In genomic region chr6:49264446-49264845, GRCm38 (mm10) we compare ENCODE assay signal across 9 mouse cellular contexts. TPM values are rescaled to one million over a fixed set of nuclear protein-coding genes. Genes with fewer than 3 reads are reported as not detected.
DNase-seq lines count a peak whose midpoint lies in the region; ATAC-seq and TF ChIP-seq lines count a peak whose summit lies in the region.
"Not testable (repeated sequence)": the region's sequence is repeated elsewhere in the genome, so short reads cannot be mapped to it uniquely, and the experiment has no call there.
"Had no signal": no experiment of that assay in that cellular context is flagged by ENCODE, and none has a peak within 500 bp of the region (broad histone marks: within the 10 kb centered on the region; RNA-seq: fewer than 3 reads in every experiment).

No protein-coding gene starts in this region.

- WGBS in cerebellum, adult 2 months = 87% methylated on average over 7 of the region's 7 CpGs
- WGBS in heart, embryonic 10.5 days = 84% methylated on average over 7 of the region's 7 CpGs
- WGBS in hindbrain, embryonic 13.5 days = 88% methylated on average over 7 of the region's 7 CpGs
- 88% methylated on average over 7 of the region's 7 CpGs for WGBS in limb, embryonic 10.5 days
- 70% methylated on average over 7 of the region's 7 CpGs for WGBS in liver, postnatal 0 days (ENCODE audit: insufficient replicate concordance)
- WGBS in midbrain, postnatal 0 days = 82% methylated on average over 7 of the region's 7 CpGs

- H3K27ac ChIP-seq in cerebellum, adult 2 months (ENCODE audit: insufficient read depth, low read length); liver, postnatal 0 days (ENCODE audit: low read depth); midbrain, postnatal 0 days (ENCODE audit: low read depth, low read length): not testable (repeated sequence)
- peak overlapping the region; percentile 95 for H3K27ac ChIP-seq in heart, embryonic 10.5 days
- peak overlapping the region; percentile 99; the same call in 1 of the 2 replicates for H3K27ac ChIP-seq in hindbrain, embryonic 13.5 days
- peak overlapping the region; percentile 98 for H3K27ac ChIP-seq in limb, embryonic 10.5 days

- not testable (repeated sequence) for H3K9me3 ChIP-seq in erythroblast, embryonic 14.5 days (ENCODE audit: control insufficient read depth, low read length); heart, embryonic 10.5 days; hindbrain, embryonic 13.5 days; limb, embryonic 10.5 days (replicated peaks); liver, postnatal 0 days (ENCODE audit: low read length); midbrain, postnatal 0 days (ENCODE audit: low read length)

- ATAC-seq in hindbrain, embryonic 13.5 days (ENCODE audit: low FRiP score); liver, postnatal 0 days; midbrain, postnatal 0 days (ENCODE audit: low FRiP score): not testable (repeated sequence)

- H3K4me2 ChIP-seq in hindbrain, embryonic 13.5 days = peak overlapping the region; percentile 45
- peak overlapping the region; percentile 75 for H3K4me2 ChIP-seq in liver, postnatal 0 days (ENCODE audit: low read depth, low read length)
- peak overlapping the region; percentile 73; the same call in 1 of the 2 replicates for H3K4me2 ChIP-seq in midbrain, postnatal 0 days (ENCODE audit: low read depth, low read length, poor library complexity, severe bottlenecking)

- TF ChIP-seq CTCF in cerebellum, adult 2 months (IDR thresholded peaks at IDR 0.05; ENCODE audit: borderline replicate concordance, insufficient read depth, low read depth, low read length); liver, postnatal 0 days (IDR thresholded peaks at IDR 0.05; ENCODE audit: low read depth); midbrain, postnatal 0 days (IDR thresholded peaks at IDR 0.05): not testable (repeated sequence)

- not testable (repeated sequence) for TF ChIP-seq EP300 in liver, postnatal 0 days (IDR thresholded peaks at IDR 0.05; ENCODE audit: low read depth)

- peak; percentile 19 to 29 for DNase-seq in cerebellum, adult 2 months
- DNase-seq in heart, embryonic 10.5 days (ENCODE audit: low spot score); limb, embryonic 10.5 days (ENCODE audit: low spot score); liver, postnatal 0 days; midbrain, postnatal 0 days (ENCODE audit: low spot score): not testable (repeated sequence)

- not testable (repeated sequence) for H3K4me3 ChIP-seq in cerebellum, adult 2 months (replicated peaks; ENCODE audit: insufficient read depth, low read depth, low read length); hindbrain, embryonic 13.5 days
- H3K4me3 ChIP-seq in erythroblast, embryonic 14.5 days (replicated peaks) = peak overlapping the region; percentile 100
- H3K4me3 ChIP-seq in heart, embryonic 10.5 days = peak overlapping the region; percentile 84; the same call in 1 of the 2 replicates
- peak overlapping the region; percentile 85; the same call in 1 of the 2 replicates for H3K4me3 ChIP-seq in limb, embryonic 10.5 days
- H3K4me3 ChIP-seq in liver, postnatal 0 days (ENCODE audit: low read depth, low read length) = peak overlapping the region; percentile 94
- peak overlapping the region; percentile 100; the same call in 1 of the 2 replicates for H3K4me3 ChIP-seq in midbrain, postnatal 0 days (ENCODE audit: low read depth, low read length)

- H3K4me1 ChIP-seq in cerebellum, adult 2 months (ENCODE audit: control insufficient read depth, insufficient read depth, low read length); midbrain, postnatal 0 days (ENCODE audit: insufficient read depth, low read length): not testable (repeated sequence)
- peaks cover 33% of the 10 kb centered on the region for H3K4me1 ChIP-seq in erythroblast, embryonic 14.5 days (ENCODE audit: control insufficient read depth)
- peaks cover 18% of the 10 kb centered on the region; the same call in 1 of the 2 replicates for H3K4me1 ChIP-seq in heart, embryonic 10.5 days
- H3K4me1 ChIP-seq in hindbrain, embryonic 13.5 days (replicated peaks) = peaks cover 27% of the 10 kb centered on the region
- H3K4me1 ChIP-seq in limb, embryonic 10.5 days = peaks cover 24% of the 10 kb centered on the region
- peaks cover 19% of the 10 kb centered on the region for H3K4me1 ChIP-seq in liver, postnatal 0 days (ENCODE audit: insufficient read depth)

- not testable (repeated sequence) for H3K9ac ChIP-seq in hindbrain, embryonic 13.5 days; midbrain, postnatal 0 days (replicated peaks; ENCODE audit: low read length, poor library complexity, severe bottlenecking)
- H3K9ac ChIP-seq in liver, postnatal 0 days (replicated peaks) = peak overlapping the region; percentile 98; the same call in 1 of the 2 replicates

- H3K36me3 ChIP-seq in erythroblast, embryonic 14.5 days (ENCODE audit: control insufficient read depth) = peaks cover 15% of the 10 kb centered on the region
- not testable (repeated sequence) for H3K36me3 ChIP-seq in heart, embryonic 10.5 days; hindbrain, embryonic 13.5 days; limb, embryonic 10.5 days; liver, postnatal 0 days (replicated peaks; ENCODE audit: insufficient read depth, low read length); midbrain, postnatal 0 days (ENCODE audit: insufficient read depth, low read length)

- H3K27me3 ChIP-seq in cerebellum, adult 2 months (ENCODE audit: control insufficient read depth, insufficient read depth, low read length); erythroblast, embryonic 14.5 days (ENCODE audit: control insufficient read depth); heart, embryonic 10.5 days (ENCODE audit: insufficient read depth, poor library complexity, severe bottlenecking); hindbrain, embryonic 13.5 days; limb, embryonic 10.5 days (ENCODE audit: low read depth, poor library complexity, severe bottlenecking); liver, postnatal 0 days (ENCODE audit: insufficient read depth, low read length); midbrain, postnatal 0 days (ENCODE audit: insufficient read depth, low read length): not testable (repeated sequence)

- TF ChIP-seq POLR2A in cerebellum, adult 2 months (IDR thresholded peaks at IDR 0.05; ENCODE audit: borderline replicate concordance, insufficient read depth, low read length) = not testable (repeated sequence)

RNA-seq across cellular contexts. Expression of gene Tra2a, which starts 0.6 kb away (rescaled TPM):
- 94.9 and 97.6 TPM in 2 replicates for polyA plus RNA-seq in cerebellum, adult 2 months (2012; rRNA removed)
- polyA plus RNA-seq in erythroblast, embryonic 14.5 days (2012) = 2.1 and 2.7 TPM in 2 replicates
- polyA plus RNA-seq in heart, embryonic 10.5 days (2016; fragmentation: Nextera tagmentation; extraction: Ambion mirVana) = 63.9 and 87.2 TPM in 2 replicates
- polyA plus RNA-seq in hindbrain, embryonic 13.5 days (2015; fragmentation: Nextera tagmentation; extraction: Ambion mirVana) = 133 and 143 TPM in 2 replicates
- polyA plus RNA-seq in limb, embryonic 10.5 days (2016; fragmentation: Nextera tagmentation; extraction: Ambion mirVana) = 126 and 128 TPM in 2 replicates
- polyA plus RNA-seq in liver, postnatal 0 days (2015; fragmentation: Nextera tagmentation; extraction: Ambion mirVana) = 23.4 and 26.3 TPM in 2 replicates
- 66.9 and 70.7 TPM in 2 replicates for total RNA-seq in midbrain, postnatal 0 days (2014; rRNA removed)
- 35.3 and 41.8 TPM in 2 replicates for polyA plus RNA-seq in midbrain, postnatal 0 days (2015; fragmentation: Nextera tagmentation; extraction: Ambion mirVana)

RNA-seq across cellular contexts. Expression of gene Igf2bp3, which starts 49.7 kb away (rescaled TPM):
- 0.08 and 0.10 TPM in 2 replicates for polyA plus RNA-seq in cerebellum, adult 2 months (2012; rRNA removed)
- 0.48 and 0.58 TPM in 2 replicates for polyA plus RNA-seq in erythroblast, embryonic 14.5 days (2012)
- polyA plus RNA-seq in heart, embryonic 10.5 days (2016; fragmentation: Nextera tagmentation; extraction: Ambion mirVana) = 80.6 and 96.1 TPM in 2 replicates
- polyA plus RNA-seq in hindbrain, embryonic 13.5 days (2015; fragmentation: Nextera tagmentation; extraction: Ambion mirVana) = 43.7 and 45.0 TPM in 2 replicates
- 148 and 149 TPM in 2 replicates for polyA plus RNA-seq in limb, embryonic 10.5 days (2016; fragmentation: Nextera tagmentation; extraction: Ambion mirVana)
- 29.7 and 31.3 TPM in 2 replicates for polyA plus RNA-seq in liver, postnatal 0 days (2015; fragmentation: Nextera tagmentation; extraction: Ambion mirVana)
- total RNA-seq in midbrain, postnatal 0 days (2014; rRNA removed) = 5.4 and 7.4 TPM in 2 replicates
- 8.8 and 10.6 TPM in 2 replicates for polyA plus RNA-seq in midbrain, postnatal 0 days (2015; fragmentation: Nextera tagmentation; extraction: Ambion mirVana)
- total RNA-seq: heart, adult 8-10 months; layer of hippocampus, postnatal 36 days had no signal

RNA-seq across cellular contexts. Expression of gene Ccdc126, which starts 54.6 kb away (rescaled TPM):
- 10.3 and 11.2 TPM in 2 replicates for polyA plus RNA-seq in cerebellum, adult 2 months (2012; rRNA removed)
- not detected in 2 replicates for polyA plus RNA-seq in erythroblast, embryonic 14.5 days (2012)
- polyA plus RNA-seq in heart, embryonic 10.5 days (2016; fragmentation: Nextera tagmentation; extraction: Ambion mirVana) = 6.7 and 7.4 TPM in 2 replicates
- 8.0 and 8.9 TPM in 2 replicates for polyA plus RNA-seq in hindbrain, embryonic 13.5 days (2015; fragmentation: Nextera tagmentation; extraction: Ambion mirVana)
- polyA plus RNA-seq in limb, embryonic 10.5 days (2016; fragmentation: Nextera tagmentation; extraction: Ambion mirVana) = 4.3 and 5.2 TPM in 2 replicates
- 3.6 and 3.8 TPM in 2 replicates for polyA plus RNA-seq in liver, postnatal 0 days (2015; fragmentation: Nextera tagmentation; extraction: Ambion mirVana)
- 9.1 and 11.0 TPM in 2 replicates for total RNA-seq in midbrain, postnatal 0 days (2014; rRNA removed)
- polyA plus RNA-seq in midbrain, postnatal 0 days (2015; fragmentation: Nextera tagmentation; extraction: Ambion mirVana) = 6.8 and 7.3 TPM in 2 replicates
